Mouse (Mus musculus) embryo, embryonic 11.5 days (tissue): ENCODE data around the gene Tgfbr3l.

ENCODE experiments used
- DNase-seq: peaks from one replicate; pipeline ENCODE4 v3.0.0-alpha.2; 2012; ENCODE audit warnings: low read depth, low spot score

Tgfbr3l gene

GRCm38 (mm10) chr8:4265160-4265914, 17.3 kb downstream of the Tgfbr3l start:
- no peak for DNase-seq

DNA sequence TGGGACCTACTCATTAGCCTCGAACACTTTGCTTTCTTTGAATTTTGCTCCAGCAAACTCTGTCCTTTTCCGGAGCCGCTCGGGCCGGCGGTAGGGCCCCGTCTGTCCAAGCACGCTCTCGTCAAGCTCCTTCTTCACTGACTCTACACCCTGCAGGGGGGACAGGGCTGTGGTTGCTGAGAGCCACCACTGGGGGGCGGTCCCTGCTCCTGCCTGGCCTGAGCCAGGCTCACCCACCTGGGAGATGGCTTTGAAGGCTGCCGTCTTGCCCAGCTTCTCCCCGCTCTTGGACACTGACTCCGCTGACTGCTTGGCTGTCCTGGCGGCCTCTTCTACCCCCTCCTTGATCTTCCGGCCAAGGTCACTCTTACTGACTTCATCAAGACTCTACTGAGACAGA, 19.6 kb downstream of the Tgfbr3l start:
- no peak for DNase-seq

- DNase-seq = no peak
Measured at GRCm38 (mm10) chr8:4269609-4270008, 21.6 kb downstream of the Tgfbr3l start.

DNA sequence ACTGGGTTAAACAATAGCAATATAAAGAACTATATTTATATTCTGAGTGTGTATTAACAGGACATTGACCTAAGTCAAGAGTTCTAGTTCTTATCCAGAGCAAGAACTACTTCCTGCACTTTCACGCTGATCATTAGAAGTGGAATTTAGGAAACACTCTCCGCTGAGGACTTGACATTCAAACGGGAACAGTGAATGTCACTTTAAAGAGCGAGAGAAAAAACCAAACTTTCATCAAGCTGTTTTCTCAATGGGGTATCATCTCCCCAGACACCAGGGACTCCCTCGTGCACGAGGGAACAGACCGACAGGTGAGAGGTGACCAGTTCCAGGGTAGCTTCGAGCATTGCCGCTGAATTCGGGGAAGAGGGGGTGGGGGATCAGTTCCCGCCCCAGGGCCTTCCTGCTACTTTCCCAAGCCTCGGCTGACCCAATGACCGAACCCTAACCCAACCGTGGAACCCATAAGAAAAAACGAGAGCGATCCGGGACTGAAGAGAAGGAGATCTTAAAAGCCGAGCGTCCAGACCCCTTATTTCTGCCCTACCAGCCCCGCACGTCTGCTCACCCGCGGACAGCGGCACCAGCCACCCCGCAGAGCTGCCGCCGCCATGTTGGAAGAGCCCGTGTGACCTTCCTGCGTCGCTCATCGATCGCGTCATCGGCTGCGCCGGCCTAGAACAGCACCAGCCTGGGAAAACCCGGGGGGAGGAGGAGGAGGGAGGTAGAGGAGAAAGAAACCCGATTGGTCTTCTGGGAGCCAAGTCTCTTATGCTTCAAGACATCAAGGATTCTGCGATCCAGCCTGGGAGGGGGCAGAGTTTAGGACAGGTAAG, 27.5 kb downstream of the Tgfbr3l start, which contains the start of gene Timm44:
TSS of gene Timm44 (minus strand) at position 639 of the 836 bp plus-strand sequence.
- peak; percentile 97 for DNase-seq

GRCm38 (mm10) chr8:4276111-4276465, 28.1 kb downstream of the Tgfbr3l start:
- no peak for DNase-seq

- DNase-seq = no peak
Measured at GRCm38 (mm10) chr8:4292738-4293137, 44.7 kb downstream of the Tgfbr3l start.

- no peak for DNase-seq
Measured at GRCm38 (mm10) chr8:4297822-4298221, 49.8 kb downstream of the Tgfbr3l start.
